Mouse (Mus musculus): ENCODE results near the gene Wdr24.

Gene Wdr24

DNA sequence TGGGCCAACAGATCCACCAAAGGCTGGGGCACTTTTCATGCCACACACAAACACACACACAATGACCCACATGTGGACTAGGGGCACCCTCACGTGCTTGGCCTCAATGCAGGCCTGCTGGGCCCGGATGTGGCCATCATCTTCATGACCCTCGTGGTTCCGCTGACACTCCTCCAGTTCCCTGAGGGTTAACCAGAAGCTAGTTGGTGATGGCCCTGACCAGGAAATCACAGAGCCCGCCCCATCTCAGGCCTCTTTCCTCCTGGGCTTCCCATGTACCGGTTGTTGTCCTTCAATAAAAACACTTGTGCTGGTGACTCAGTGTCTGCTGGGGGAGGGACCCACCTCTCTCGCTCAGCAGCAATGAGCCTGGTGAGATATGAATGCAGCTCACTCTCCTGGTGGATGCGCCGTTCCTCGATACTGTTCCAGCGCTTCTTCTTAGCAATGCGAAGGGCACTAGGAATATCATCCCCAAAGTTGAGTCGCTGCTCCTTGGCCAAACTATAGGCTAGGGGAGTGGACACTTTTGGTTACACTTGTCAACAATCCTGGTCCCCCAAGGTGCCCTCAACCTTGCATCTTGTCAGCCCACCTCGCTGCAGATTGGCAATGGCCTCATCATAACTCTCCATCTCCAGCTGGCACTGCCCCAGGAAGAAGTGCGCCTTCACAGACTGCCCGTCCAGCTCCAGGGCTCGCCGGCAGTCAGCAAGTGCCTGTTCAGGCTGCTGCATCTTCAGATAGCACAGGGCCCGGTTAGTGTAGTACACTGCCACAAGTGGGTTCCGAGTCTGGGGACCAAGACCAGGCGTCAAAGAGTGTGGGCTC lies 8.2 kb downstream of the Wdr24 start:
- peak; percentile 49 to 70 for DNase-seq

DNA sequence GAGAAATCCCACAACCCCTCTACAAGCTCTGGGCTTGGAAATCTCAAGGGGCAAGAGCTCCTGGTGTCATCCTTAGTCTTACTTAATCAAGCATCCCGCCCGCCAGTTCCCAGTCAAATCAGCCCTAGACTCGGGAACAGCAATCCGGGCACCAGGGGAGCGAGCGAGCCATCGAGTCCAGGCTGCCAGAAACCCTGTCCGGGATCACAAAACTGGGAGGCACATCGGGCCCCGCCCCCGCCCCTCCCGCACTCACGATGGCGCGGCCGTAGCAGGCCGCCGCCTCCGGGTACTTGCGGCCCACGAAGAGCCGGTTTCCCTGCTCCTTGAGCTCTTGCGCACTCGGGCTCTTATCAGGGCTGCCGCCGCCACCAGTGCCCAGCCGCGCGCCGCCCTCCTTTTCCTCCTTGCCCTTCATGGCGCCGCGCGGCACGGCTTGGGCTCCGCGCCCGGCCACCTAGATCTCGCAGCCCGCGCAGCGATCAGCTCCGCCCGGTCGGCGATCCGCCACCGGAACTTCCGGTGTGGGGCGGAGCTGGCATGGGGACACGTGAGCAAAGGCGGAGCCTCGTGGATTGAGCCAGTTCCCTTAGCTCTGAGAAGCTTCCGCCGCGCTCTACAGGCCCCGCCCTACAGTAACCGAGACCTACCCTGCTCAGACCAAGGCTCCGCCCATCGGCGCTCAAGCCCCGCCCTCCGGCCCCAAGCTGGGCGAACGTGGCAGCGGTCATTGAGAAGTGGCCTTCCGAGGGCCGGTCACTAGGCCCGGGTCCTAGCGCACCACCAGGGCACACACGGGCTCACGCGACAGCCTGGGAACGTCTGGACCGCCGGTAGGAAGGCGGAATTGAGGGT lies 9.2 kb downstream of the Wdr24 start:
- DNase-seq = peak; percentile 99 to 100

- peak in 1 of 2 experiments; percentile 91 for DNase-seq
Measured at GRCm38 (mm10) chr17:25833291-25833663, 9.8 kb downstream of the Wdr24 start, which contains the start of gene Stub1. Gene Stub1 (minus strand): TSS chr17:25833404.

GRCm38 (mm10) chr17:25833961-25834594 lies 10.7 kb downstream of the Wdr24 start:
- no peak for DNase-seq

DNA sequence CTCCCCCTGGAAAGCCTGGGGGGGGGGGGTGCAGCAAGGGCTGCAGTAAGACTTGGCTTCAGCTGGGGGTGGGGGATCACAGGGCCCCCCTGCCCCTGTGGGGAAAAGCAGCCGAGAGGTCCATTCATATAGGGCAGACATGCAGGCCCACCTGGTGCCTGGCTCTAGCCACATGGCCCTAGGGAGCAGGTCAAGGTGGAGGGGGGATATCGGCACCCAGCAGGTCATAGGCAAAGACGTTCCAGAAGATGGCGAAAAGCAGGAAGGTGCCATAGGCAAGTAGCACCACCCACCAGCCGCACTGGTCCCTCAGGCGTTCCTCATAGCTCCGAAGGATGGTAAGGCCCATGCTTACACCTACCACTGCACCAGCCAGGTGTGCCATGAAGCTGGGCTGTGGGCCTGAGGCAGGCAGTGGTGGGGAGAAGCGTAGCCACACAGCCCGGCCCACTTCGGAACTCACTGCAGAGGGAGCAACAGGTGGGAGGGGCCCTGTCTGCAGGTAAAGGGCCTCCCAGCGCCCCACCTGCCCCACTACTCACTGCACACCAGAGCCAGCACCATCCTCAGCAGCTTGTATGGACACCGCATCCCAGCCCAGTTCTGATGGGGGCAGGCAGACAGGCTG lies 11.3 kb downstream of the Wdr24 start:
- DNase-seq = peak in 1 of 2 experiments; percentile 62

DNA sequence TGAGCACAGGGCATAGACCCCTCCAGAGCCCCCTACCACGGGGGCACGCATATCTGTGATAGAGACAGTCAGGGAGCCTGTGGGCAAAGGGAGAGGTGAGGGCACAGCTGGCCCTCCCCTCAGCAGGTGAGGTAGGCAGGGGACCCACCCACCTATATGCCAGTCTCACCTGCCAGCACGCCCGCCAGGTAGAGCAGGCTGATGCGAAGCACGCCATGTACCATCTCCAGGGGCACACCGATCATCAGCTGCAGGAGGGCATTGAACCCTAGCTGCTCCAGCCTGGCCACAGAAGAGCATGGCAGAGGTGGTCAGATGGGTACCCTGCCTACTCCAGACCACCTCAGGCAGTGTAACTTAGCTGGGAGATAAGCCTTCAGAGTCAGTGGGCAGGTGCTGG lies 11.9 kb downstream of the Wdr24 start:
- DNase-seq = no peak

- DNase-seq = no peak
Measured at GRCm38 (mm10) chr17:25835816-25836215, 12.4 kb downstream of the Wdr24 start.

DNA sequence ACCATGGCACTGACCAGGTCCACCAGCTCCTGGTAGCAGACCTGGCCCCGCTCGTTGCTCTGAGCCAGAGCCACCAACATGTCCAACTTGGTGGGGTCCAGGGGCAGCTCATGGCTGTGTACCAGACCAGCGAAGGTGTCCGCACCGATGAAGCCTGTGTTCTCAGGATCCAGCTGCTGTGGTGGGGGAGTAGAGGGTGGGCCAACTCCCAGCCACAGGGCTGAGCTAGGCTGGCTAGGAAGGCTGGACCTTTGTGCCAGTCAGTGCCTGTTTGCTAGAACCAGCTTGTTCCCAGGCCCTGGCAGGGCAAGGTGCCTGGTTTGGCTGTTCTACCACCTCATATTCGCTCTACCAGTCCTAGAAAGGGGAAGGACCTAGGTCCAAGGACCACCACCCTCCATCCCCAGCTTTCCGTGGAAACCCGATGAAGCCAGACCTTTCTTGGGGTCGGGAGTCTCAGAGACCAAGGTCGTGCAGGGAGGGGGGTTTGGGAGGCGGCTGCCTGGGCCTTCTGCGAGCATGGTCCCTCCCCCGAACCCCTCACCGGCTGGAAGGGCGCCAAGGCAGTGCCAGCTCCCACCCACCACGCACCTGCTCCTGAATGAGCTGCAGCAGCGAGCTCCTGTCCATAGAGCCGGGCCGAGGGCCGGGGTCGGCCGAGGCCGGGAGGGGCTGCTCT lies 13.1 kb downstream of the Wdr24 start:
- DNase-seq = peak; percentile 59 to 61

DNA sequence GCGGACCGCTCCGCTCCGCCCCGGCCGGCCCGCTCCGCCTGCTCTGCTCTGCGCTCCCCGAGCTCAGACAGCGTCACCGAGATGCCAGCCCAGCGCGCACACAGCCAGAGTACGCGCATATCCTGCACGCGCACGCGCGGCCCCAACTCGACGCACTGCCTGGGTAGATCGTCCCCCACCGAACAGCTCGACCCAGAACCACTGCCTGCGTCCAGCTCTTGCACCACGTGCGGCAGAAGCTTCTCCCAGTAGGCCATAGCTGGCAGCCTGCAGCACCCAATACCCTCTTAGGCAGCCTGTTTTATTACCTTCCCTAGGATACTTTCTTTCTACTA lies 13.6 kb downstream of the Wdr24 start, which contains the start of gene Rhbdl1:
Gene Rhbdl1 (minus strand): TSS at position 220 of the 335 bp plus-strand sequence.
- peak; percentile 90 to 93 for DNase-seq

- DNase-seq = no peak
Measured at GRCm38 (mm10) chr17:25837533-25837932, 14.1 kb downstream of the Wdr24 start.

- DNase-seq = no peak
Measured at GRCm38 (mm10) chr17:25838904-25839303, 15.5 kb downstream of the Wdr24 start.

DNA sequence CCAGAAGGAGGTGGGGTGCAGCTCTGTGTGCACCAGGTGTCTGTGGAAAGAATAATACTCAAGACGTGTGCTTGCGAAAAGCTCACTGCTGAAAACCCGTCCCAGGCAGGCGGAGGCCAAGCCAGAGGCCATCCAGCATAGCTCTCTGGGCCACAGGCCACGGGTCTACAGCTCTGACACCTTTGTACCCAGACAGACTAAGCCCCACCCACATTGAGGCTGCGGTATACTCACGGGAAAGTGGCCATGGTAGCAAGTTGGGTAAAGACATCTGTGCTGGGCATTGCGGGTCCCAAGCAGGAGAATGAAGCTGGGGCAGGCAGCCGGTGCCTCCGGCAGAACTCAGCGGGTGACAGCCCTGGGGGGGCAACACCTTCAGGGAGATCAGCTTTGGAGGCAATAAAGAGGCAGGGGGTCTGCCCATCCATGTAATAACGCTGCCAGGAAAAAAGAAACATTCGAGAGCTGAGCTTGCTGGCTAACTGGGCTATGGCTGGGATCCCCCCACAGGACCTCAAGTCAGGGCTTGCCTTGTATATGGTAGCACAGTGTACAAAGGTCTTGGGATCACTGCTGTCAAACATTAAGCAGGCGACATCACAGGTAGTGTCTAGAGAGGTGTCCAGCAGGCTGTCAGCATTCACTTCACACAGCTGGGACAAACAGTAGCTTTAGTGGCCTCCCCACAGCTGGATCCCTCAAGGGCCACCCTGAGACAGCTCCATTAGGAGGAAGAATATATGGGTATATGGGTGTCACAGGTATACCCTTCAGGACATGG lies 16.2 kb downstream of the Wdr24 start:
- DNase-seq = no peak

GRCm38 (mm10) chr17:25840519-25840918 lies 17.1 kb downstream of the Wdr24 start:
- no peak for DNase-seq

DNA sequence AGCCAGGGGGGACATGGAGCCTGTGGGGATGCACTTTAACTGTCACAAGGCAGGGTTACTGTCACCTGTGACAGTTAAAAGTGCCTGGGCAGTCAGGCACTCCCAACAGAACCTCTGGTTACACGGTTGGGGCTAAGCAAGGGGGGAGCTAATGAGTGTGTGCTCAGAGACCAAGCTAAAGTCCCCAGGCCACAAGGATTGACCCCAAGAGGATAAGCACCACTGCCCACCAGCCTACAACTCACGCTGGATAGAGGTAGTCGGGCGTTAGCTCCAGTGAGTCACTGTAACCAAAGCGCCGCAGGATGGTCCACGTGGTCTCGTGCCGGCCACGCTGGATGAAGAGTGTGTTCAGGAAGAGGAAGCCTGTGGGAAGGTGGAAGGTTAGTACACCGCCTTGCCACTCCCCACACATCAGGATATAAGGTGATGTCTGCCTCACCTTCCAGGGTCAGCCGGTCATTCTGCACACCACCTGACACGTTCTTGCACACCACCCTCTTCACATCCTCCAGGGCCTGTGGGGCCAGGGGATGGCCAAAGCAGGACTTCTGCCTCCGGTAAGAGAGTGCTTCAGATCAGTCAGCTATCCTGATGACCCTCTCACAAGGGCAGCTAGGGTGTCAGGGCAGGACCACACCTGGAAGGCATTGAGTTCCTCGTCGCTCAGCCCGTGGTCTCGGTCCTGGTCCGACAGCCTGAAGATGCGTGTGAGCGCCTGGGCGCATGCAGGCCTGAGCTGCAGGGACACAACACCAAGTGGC lies 17.9 kb downstream of the Wdr24 start, which contains the start of gene Gm20683:
Gene Gm20683 (minus strand): TSS at position 647 of the 764 bp plus-strand sequence.
- no peak for DNase-seq

DNA sequence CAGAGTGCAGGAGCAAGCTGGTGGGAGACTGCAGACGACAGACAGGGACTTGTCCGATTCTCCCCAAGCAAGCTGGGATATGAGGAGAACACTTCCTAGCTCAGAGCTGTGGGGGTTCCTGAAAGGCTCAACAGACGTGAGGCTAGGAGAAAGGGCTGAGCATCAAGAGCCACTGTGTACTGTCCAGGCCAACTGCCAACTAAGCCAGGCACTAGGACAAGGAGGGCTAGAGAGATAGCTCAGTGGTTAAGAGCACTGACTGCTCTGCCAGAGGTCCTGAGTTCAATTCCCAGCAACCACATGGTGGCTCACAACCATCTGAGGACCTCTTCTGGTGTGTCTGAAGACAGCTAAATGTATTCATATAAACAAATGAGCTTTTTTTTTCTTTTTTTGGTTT lies 19.1 kb downstream of the Wdr24 start:
- no peak for DNase-seq

GRCm38 (mm10) chr17:25843122-25843521 lies 19.7 kb downstream of the Wdr24 start:
- DNase-seq = no peak

GRCm38 (mm10) chr17:25843636-25844395 lies 20.4 kb downstream of the Wdr24 start:
- peak in 1 of 2 experiments; percentile 66 for DNase-seq

- peak; percentile 92 to 96 for DNase-seq
Measured at GRCm38 (mm10) chr17:25844396-25844901, 21.0 kb downstream of the Wdr24 start, which contains the start of gene Rhot2. Gene Rhot2 (minus strand): TSS chr17:25844851.

GRCm38 (mm10) chr17:25860229-25860628 lies 36.8 kb downstream of the Wdr24 start:
- DNase-seq = no peak

Data from cerebellum, postnatal 25 days (tissue).